Mouse (Mus musculus): ENCODE results near the gene Pagr1b. TPM values are rescaled to one million over a fixed set of nuclear protein-coding genes. Genes with fewer than 3 reads are reported as not detected.

The Pagr1b gene
- total RNA-seq, 2 experiments from 2014 or later, result not detected

DNA sequence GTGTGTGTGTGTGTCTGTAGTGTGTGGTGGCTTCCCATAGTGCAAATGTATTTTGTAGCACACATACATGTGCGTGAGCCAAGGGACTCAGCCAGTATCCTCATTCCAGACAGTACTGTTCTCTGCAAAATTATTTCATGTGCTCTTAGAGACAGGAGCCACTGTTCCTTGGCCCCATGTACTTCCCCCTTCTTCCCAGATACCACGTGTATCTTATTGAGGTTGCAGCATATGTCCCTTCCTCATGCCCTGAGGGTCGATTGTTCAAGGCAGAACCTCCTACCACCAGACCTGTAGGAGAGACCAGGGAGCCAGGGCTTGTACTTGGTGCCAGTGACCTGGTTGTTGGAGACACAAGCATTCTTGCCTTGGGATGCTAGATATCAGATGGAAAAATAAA lies 61.2 kb downstream of the Pagr1b start:
- intact Hi-C loops (cut with DNase I), result no loop called here
- no peak overlapping the region for H3K27ac ChIP-seq
- DNase-seq, result peak; percentile 2
- no peak for TF ChIP-seq CTCF (IDR thresholded peaks at IDR 0.05)
- no peak overlapping the region for H3K4me3 ChIP-seq

DNA sequence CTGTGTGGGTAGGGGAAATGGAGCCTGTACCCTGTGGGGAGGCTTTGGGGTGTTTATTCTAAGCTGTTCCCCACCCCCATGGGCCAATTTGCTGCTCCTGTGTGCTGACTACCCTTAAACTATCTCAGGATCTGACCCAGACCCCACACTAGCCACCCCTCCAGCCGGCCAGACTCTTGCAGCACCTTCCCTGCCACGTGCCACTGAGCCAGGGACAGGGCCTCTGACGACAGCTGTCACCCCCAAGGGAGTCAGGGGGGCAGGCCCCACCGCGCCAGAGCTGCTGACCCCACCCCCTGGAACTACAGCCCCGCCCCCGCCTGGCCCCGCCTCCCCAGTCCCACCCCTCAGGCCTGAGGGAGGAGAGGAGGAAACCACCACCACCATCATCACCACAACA lies 63.6 kb downstream of the Pagr1b start:
- intact Hi-C loops (cut with DNase I), result no loop called here
- no peak overlapping the region for H3K4me3 ChIP-seq
- H3K27ac ChIP-seq, result no peak overlapping the region
- no peak for DNase-seq
- TF ChIP-seq CTCF (IDR thresholded peaks at IDR 0.05), result no peak

DNA sequence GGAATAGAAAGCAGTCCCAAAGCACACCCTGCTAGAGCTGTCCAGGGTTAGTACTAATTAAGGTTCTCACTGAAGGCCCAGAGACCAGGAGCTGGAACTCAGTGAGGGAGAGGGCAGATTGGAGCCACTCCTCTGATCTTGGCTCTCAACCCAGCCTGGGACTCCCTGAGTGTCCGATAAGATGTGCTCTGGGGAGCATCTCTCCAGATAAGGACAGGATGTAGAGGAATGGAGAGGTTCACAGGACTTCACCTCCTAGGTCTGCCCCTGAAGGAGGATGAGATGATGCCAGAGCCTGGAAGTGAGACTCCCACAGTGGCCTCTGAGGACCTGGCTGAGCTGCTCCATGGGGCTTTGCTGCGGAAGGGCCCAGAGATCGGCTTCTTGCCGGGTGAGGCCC lies 64.5 kb downstream of the Pagr1b start:
- Histone ChIP-seq H3K4me3 (no peak overlapping the region), H3K27ac (no peak overlapping the region)
- no peak for DNase-seq
- no peak for TF ChIP-seq CTCF (IDR thresholded peaks at IDR 0.05)
- intact Hi-C loops (cut with DNase I), result no loop called here

Small RNA genes within 50 kb of the gene (microRNA-seq; reads per million reads assigned to microRNA genes)
- gene Gm44343, result not detected

Other genes with a start within 250 kb of the Pagr1b start
- gene Ypel3, start 239.5 kb downstream of the Pagr1b start, total RNA-seq (2021), result 10 to 100 TPM; 74.6 to 93.1 TPM
- under 1 TPM; 0.42 to 0.48 TPM for gene Tbx6, start 235.0 kb downstream of the Pagr1b start, total RNA-seq (2021)
- gene Ppp4c, start 224.0 kb downstream of the Pagr1b start, total RNA-seq (2021), result 10 to 100 TPM; 22.8 to 25.7 TPM
- gene Fam57b, start 218.8 kb downstream of the Pagr1b start, total RNA-seq (2021), result 10 to 100 TPM; 61.1 to 64.6 TPM
- gene 4930451I11Rik, start 184.8 kb downstream of the Pagr1b start, total RNA-seq (2021), result not detected
- gene Doc2a, start 169.1 kb downstream of the Pagr1b start, total RNA-seq (2021), result not detected
- 1 to 10 TPM; 5.3 to 6.3 TPM for gene Hirip3, start 154.5 kb downstream of the Pagr1b start, total RNA-seq (2021)
- 10 to 100 TPM in 1 of 2 experiments, 1 to 10 TPM in 1; 8.7 to 12.9 TPM for gene Ino80e, start 154.1 kb downstream of the Pagr1b start, total RNA-seq (2021)
- 10 to 100 TPM; 22.3 to 23.5 TPM for gene Taok2, start 131.8 kb downstream of the Pagr1b start, total RNA-seq (2021)
- 10 to 100 TPM; 10.9 to 11.3 TPM for gene Tmem219, start 93.6 kb downstream of the Pagr1b start, total RNA-seq (2021)
- gene Kctd13, start 87.6 kb downstream of the Pagr1b start, total RNA-seq (2021), result 1 to 10 TPM; 2.5 to 2.9 TPM
- gene Asphd1, start 66.9 kb downstream of the Pagr1b start, total RNA-seq (2021), result not detected
- 1 to 10 TPM; 1.1 to 1.4 TPM for gene Sez6l2, start 65.9 kb downstream of the Pagr1b start, total RNA-seq (2021)
- 10 to 100 TPM; 29.3 to 41.0 TPM for gene Cdipt, start 40.6 kb downstream of the Pagr1b start, total RNA-seq (2021)
- gene Cdiptos, start 40.4 kb downstream of the Pagr1b start, total RNA-seq (2021), result under 1 TPM in 1 of 2 experiments, not detected in 1; 0.47 TPM
- 10 to 100 TPM; 26.5 to 30.2 TPM for gene Mvp, start 1.9 kb downstream of the Pagr1b start, total RNA-seq (2021)
- 1 to 10 TPM in 1 of 2 experiments, not detected in 1; 2.4 TPM for gene Pagr1a, start 868 bp upstream of the Pagr1b start, total RNA-seq (2021)
- gene Gm42742, start 4.6 kb upstream of the Pagr1b start, total RNA-seq (2021), result 10 to 100 TPM; 19.4 to 21.7 TPM
- gene Prrt2, start 4.7 kb upstream of the Pagr1b start, total RNA-seq (2021), result under 1 TPM; 0.14 to 0.61 TPM
- gene Maz, start 10.6 kb upstream of the Pagr1b start, total RNA-seq (2021), result 10 to 100 TPM; 74.5 to 79.0 TPM
- under 1 TPM; 0.66 to 0.84 TPM for gene Kif22, start 26.0 kb upstream of the Pagr1b start, total RNA-seq (2021)
- not detected for gene Zg16, start 70.8 kb upstream of the Pagr1b start, total RNA-seq (2021)
- under 1 TPM; 0.51 to 0.92 TPM for gene AI467606, start 74.9 kb upstream of the Pagr1b start, total RNA-seq (2021)
- gene Qprt, start 105.7 kb upstream of the Pagr1b start, total RNA-seq (2021), result under 1 TPM; 0.31 to 0.53 TPM
- gene Spn, start 121.3 kb upstream of the Pagr1b start, total RNA-seq (2021), result under 1 TPM in 1 of 2 experiments, not detected in 1; 0.17 TPM
- 10 to 100 TPM; 27.2 to 32.4 TPM for gene Cd2bp2, start 179.6 kb upstream of the Pagr1b start, total RNA-seq (2021)
- gene Tbc1d10b, start 192.0 kb upstream of the Pagr1b start, total RNA-seq (2021), result 10 to 100 TPM; 31.6 to 32.8 TPM
- gene Mylpf, start 192.4 kb upstream of the Pagr1b start, total RNA-seq (2021), result over 10,000 TPM; 24,727 to 33,034 TPM
- 1 to 10 TPM; 4.2 to 5.1 TPM for gene Zfp553, start 216.6 kb upstream of the Pagr1b start, total RNA-seq (2021)
- gene Sept1, start 216.6 kb upstream of the Pagr1b start, total RNA-seq (2021), result 1 to 10 TPM in 1 of 2 experiments, under 1 TPM in 1; 0.89 to 2.1 TPM
- 10 to 100 TPM; 17.6 to 17.7 TPM for gene Zfp771, start 227.8 kb upstream of the Pagr1b start, total RNA-seq (2021)
- gene Dctpp1, start 244.2 kb upstream of the Pagr1b start, total RNA-seq (2021), result 10 to 100 TPM; 25.1 to 35.4 TPM